Mouse (Mus musculus): ENCODE measurements around the gene Eif4enif1.
"Not testable (repeated sequence)": the region's sequence is repeated elsewhere in the genome, so short reads cannot be mapped to it uniquely, and the experiment has no call there.

The Eif4enif1 gene

DNA sequence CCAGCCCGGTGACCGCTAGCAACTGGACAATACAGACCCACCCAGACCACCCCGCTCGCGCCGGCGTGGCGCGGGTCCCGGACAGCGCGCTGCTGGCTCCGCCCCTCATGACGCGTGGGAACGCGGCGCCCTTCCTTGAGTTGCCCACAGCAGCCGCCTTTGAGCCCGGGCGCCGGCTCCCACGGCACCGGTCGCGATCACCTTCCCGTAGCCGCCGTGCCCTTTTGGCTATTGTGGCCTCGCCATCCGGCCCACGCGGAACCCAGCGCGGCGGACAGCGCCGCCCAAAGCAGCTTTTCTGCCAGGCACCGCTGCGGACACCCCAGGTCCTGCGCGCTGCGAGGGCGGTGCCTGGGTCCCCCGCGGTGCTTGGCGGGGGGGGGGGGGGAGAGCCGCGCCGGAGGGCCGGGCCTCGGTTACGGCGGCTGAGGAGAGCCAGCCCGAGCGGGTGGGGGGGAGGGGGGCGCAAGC is at the start of gene Eif4enif1:
Gene Eif4enif1, plus strand, starts transcription at position 162 of the 471 bp plus-strand sequence.
- peak; percentile 91 for DNase-seq

GRCm38 (mm10) chr11:3153666-3154397 is 48.4 kb upstream of the Eif4enif1 start:
- DNase-seq: not testable (repeated sequence)

GRCm38 (mm10) chr11:3156991-3157390 is 45.2 kb upstream of the Eif4enif1 start:
- DNase-seq: not testable (repeated sequence)

DNA sequence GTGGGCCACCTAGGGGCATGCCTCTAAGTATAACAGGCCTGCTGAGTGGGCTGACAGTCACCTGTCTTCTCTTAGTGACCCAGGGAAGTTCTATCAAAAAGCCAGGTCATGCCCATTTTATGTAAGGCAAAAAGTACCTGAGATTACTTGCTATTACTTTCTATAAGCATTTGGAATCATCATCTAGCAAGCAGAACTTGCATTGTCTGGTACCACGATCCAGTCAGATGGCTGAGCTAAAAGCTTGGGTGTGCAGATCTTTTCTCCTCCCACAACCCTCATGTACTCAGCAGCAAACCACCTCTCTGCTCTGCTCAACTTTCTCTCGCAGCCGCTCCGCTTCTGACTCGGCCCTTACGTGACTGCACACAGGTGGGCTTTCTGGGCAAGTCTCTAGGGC is 44.2 kb upstream of the Eif4enif1 start:
- DNase-seq: not testable (repeated sequence)

DNA sequence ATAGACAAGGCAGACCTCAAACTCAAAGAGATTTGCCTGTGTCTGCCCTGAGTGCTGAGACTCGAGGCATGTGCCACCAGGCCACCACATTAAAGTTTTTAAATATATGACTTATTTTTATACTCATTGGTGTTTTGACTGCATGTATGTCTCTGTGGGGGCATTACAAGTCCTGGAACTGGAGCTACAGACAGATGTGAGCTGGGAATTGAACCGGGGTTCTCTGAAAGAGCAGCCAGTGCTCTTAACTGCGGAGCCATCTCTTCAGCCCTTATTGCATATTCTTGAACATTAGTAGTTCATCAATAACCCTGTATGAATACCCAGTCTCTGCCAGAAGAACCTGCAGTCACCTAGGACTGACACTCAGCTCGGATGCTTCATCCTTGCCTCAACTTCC is 43.4 kb upstream of the Eif4enif1 start:
- DNase-seq: not testable (repeated sequence)

- not testable (repeated sequence) for DNase-seq
Observed at GRCm38 (mm10) chr11:3161370-3161769, 40.8 kb upstream of the Eif4enif1 start.

DNA sequence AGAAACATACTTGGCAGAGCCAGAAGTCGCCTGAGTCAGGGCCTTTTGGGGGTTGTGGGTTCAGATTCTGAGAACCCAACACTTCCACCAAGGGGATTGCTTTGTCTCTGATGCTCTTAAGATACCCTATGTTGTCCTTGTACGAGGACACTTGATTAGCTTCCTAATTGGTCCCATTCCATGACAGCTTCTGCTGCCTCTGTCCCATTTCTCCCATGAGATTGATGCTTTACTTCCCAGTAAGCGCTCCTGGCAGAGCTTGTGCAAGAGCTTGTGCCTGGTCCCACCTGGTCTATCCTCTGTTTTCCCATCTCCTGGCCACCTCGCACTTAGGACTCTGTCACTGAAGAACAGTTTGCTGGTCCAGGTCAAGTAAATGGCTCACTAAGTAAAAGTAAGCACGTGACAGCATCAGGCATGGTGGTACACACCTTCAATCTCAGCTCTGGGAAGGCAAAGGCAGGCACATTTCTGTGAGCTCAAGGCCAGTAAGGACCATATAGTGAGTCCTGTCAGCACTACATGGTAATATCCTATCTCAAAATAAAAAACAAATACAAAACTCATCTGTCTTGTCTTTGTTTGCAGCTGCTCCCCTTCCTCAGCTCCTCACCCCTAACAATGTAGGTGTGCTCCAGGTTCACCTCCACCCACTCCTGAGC is 39.8 kb upstream of the Eif4enif1 start:
- DNase-seq: not testable (repeated sequence)

- not testable (repeated sequence) for DNase-seq
Observed at GRCm38 (mm10) chr11:3163122-3163521, 39.1 kb upstream of the Eif4enif1 start.

DNA sequence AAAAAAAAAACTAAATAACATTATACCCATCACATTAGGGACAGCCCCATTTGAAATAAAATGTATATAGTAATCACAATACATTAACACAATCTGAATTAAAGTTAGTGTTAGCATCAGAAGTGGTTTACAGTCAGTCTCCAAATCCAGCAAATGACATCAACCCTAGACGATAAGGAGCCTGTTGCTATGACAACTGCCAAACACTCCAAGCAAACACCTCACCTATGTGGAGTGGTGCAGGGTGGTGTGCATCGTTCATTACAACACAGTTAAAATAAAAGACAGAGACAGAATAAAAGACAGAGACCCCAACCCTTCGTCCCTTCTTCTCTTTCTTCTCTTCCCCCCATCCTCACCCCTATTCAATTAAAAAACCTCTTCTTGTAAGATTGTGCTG is 38.5 kb upstream of the Eif4enif1 start:
- DNase-seq: not testable (repeated sequence)

GRCm38 (mm10) chr11:3165210-3165782 is 36.9 kb upstream of the Eif4enif1 start:
- DNase-seq: not testable (repeated sequence)

- DNase-seq: not testable (repeated sequence)
Observed at GRCm38 (mm10) chr11:3166321-3166720, 35.9 kb upstream of the Eif4enif1 start.

- DNase-seq: not testable (repeated sequence)
Observed at GRCm38 (mm10) chr11:3167129-3167528, 35.1 kb upstream of the Eif4enif1 start.

DNA sequence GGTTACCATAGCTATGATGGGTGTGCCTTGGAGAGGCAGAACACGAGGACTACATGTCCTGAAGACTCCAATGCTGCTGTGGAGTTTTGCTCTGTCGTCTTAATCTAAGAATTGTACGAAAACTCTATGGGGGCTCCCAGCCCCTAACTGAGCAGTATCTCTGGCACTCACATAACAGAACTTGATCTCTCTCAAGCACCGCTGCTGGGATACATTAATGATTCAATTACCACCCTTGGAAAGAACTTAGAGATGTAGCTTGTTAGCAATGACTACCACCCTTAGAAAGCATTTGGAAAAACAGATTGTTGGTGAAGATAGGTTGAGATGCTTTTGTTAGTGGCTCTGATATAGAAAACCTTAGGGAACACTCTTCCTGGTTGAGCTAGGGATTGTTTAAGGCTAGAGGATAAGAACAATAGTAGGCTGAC is 34.6 kb upstream of the Eif4enif1 start:
- DNase-seq: not testable (repeated sequence)

- not testable (repeated sequence) for DNase-seq
Observed at GRCm38 (mm10) chr11:3169042-3169441, 33.1 kb upstream of the Eif4enif1 start.

DNA sequence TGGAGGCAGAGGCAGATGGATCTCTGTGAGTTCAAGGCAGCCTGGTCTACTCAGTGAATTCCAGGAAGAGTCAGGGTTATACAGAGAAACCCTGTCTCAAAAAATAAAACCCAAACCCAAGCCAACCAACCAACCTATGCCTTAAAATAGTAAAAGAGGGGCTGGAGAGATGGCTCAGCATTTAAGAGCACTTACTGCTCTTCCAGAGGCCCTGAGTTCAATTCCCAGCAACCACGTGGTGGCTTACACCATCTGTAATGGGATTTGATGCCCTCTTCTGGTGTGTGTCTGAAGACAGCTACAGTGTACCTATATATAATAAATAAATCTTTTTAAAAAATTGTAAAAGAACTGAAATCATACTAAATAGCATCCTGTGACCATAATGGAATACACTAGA is 30.3 kb upstream of the Eif4enif1 start:
- DNase-seq: not testable (repeated sequence)

GRCm38 (mm10) chr11:3172526-3172925 is 29.7 kb upstream of the Eif4enif1 start:
- not testable (repeated sequence) for DNase-seq

DNA sequence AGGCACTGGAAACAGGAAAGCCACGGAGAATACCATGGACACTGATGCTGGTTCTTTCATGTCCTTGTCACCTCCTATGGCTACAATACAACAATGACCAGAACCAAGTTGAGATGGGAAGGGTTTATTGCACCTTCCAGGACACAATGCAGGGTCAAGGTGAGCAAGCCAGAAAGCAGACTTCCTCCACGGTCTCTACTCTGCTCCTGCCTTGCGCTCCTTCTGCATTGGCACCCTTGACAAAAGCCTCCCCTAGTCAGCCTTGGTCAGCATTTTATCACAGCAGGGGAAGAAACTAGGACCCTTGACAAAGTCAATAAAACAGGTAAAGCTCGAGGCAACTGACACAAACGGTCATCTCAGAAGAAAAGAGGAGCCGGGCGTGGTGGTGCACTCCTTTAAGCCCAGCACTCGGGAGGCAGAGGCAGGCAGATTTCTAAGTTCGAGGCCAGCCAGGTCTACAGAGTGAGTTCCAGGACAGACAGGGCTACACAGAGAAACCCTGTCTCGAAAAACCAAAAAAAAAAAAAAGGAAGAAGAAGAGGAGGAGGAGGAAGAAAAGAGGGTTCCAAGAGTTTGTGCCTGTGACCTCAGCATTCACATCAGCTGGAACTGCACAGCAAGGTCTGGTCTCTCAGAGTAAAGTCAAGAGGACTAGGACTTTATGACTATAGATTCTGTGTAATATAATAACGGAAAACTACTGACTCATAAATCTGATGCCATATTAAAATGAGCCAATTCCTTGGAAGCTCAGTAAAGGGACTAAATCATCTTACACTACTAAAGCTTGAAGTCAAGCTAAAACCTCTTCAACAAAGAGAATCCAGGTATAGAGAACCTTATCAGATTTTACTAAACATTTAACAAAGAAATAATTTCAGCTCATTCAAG is 28.5 kb upstream of the Eif4enif1 start:
- DNase-seq: not testable (repeated sequence)

DNA sequence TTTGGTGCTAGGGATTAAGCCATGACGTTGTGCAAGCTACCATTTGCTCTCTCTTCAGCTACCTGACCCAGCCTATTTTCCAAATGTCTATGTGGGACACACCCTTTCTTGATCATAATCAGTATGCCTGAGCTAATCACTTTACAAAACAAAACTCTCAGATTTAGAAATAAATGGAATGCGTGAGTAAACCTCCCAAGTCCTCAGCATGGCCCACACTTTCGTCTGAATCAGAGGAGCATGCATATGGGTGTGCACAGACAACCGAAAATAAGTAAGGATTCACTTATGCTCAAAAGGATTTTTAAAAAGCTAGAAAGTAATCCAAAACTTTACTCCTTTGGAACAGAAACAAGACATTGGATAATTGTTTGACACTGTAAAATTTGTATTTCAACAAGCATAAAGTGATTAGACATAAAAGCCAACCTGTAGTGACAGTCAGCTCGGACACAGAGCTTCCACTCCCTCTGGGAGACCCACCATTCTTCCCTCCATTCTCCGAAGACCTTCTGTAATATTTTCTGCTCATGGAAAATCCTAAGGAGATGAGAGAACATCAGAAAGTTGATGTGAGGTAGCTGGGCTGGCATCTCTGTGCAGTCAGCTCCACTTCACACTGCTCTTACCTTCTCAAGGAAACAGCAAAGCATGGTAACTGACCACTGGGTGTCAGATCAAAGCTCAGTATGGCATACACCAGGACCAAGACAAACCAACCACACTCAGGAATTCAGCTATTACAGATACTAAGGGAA is 23.0 kb upstream of the Eif4enif1 start:
- not testable (repeated sequence) for DNase-seq

DNA sequence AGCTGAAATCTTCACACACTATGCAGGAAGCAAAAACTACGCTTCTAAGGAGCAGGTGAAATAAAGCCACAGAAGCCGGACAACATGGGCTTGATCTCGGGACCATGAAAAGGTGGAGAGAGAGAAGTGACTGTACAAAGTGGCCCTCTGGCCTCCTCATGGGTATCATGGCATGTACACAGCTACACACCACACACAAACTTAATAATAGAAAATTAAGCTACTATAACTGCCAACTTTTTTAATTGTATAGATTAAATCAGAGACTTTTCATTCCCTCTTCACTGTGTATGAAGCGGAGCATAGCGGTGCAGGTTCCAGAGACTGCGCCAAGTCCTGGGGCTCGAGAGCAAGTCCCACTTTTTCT is 22.5 kb upstream of the Eif4enif1 start:
- not testable (repeated sequence) for DNase-seq

DNA sequence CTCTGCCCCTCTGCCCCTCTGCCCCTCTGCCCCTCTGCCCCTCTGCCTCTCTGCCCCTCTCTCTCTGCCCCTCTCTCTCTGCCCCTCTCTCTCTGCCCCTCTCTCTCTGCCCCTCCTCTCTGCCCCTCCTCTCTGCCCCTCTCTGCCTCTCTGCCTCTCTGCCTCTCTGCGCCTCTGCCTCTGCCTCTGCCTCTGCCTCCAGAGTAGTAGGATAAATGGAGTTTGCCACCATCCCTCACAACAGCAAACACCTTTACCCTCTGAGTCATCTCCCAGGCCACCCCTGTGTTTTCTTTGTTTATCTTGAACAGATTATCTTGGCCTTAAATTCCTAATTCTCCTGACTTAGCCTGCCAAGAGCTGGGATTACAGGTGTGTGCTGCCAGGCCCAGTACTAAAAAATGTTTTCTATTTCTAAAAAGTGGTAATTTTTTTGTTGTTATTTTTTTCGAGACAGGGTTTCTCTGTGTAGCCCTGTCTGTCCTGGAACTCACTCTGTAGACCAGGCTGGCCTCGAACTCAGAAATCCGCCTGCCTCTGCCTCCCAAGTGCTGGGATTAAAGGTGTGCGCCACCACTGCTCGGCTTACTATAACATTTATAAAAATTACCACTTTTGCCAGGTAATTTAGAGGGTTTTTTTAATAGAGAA is 21.6 kb upstream of the Eif4enif1 start:
- not testable (repeated sequence) for DNase-seq

DNA sequence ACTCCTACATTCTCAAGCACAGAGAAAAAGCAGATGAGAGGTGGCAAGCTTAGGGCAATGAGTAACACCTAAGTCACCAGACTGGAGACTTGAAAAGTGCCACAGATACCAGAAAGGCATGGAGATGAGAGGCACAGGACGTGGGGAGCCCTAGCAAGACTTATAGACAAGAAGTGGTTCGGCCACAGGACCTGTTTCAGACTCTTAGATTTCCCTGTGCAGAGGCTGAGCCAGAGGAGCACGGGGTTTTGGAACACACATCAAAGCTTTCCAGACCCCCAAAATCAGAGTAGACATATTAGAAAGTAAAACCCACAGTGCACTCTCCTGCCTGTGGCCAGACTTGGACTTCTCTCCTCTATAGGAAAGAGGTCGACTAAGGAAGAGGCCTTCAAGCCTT is 20.9 kb upstream of the Eif4enif1 start:
- DNase-seq: not testable (repeated sequence)

Measured in cerebellum, adult 11 months (tissue).